Mouse (Mus musculus): ENCODE results near the gene Slc7a5. TPM values are rescaled to one million over a fixed set of nuclear protein-coding genes. Genes with fewer than 3 reads are reported as not detected.

Gene Slc7a5
- polyA plus RNA-seq, 1 experiment from 2014 or later, result 18.7 TPM

GRCm38 (mm10) chr8:121842064-121842955, 65.2 kb downstream of the Slc7a5 start:
- Histone ChIP-seq H3K27me3 (ENCODE audit: control insufficient read depth, insufficient read depth, low read length) (no peaks in the 10 kb centered on the region), H3K27ac (replicated peaks in 1 of 2; ENCODE audit: control insufficient read depth in 1 of 2, insufficient read depth in 1 of 2, low read depth in 2 of 2, low read length in 2 of 2) (no peak overlapping the region), H3K4me2 (ENCODE audit: low read length) (no peak overlapping the region), H3K4me3 (ENCODE audit: control insufficient read depth in 1 of 2, insufficient read depth in 1 of 2, low read depth in 1 of 2, low read length in 2 of 2) (no peak overlapping the region), H3K9ac (ENCODE audit: low read length) (no peak overlapping the region), H3K36me3 (ENCODE audit: control insufficient read depth, insufficient read depth, low read length) (peaks cover 6% of the 10 kb centered on the region; the same call in 1 of the 2 replicates), H3K4me1 (ENCODE audit: control insufficient read depth in 2 of 2, insufficient read depth in 2 of 2, low read length in 2 of 2) (no peaks in the 10 kb centered on the region), H3K9me3 (ENCODE audit: control insufficient read depth, low read length) (no peaks in the 10 kb centered on the region)
- ATAC-seq (ENCODE audit: insufficient number of reproducible peaks, insufficient read depth, low FRiP score, low read depth), result no peak
- WGBS, result 87% methylated on average over 8 of the region's 8 CpGs

- H3K9ac ChIP-seq (ENCODE audit: low read length), result no peak overlapping the region
- H3K9me3 ChIP-seq (ENCODE audit: control insufficient read depth, low read length), result no peaks in the 10 kb centered on the region
- 44% methylated on average over 8 of the region's 8 CpGs for WGBS
- H3K36me3 ChIP-seq (ENCODE audit: control insufficient read depth, insufficient read depth, low read length), result peaks cover 6% of the 10 kb centered on the region; the same call in 1 of the 2 replicates
- ATAC-seq (ENCODE audit: insufficient number of reproducible peaks, insufficient read depth, low FRiP score, low read depth), result no peak
- no peaks in the 10 kb centered on the region for H3K4me1 ChIP-seq (ENCODE audit: control insufficient read depth in 2 of 2, insufficient read depth in 2 of 2, low read length in 2 of 2)
- H3K4me2 ChIP-seq (ENCODE audit: low read length), result no peak overlapping the region
- no peak overlapping the region for H3K27ac ChIP-seq (replicated peaks in 1 of 2; ENCODE audit: control insufficient read depth in 1 of 2, insufficient read depth in 1 of 2, low read depth in 2 of 2, low read length in 2 of 2)
- H3K4me3 ChIP-seq (ENCODE audit: control insufficient read depth in 1 of 2, insufficient read depth in 1 of 2, low read depth in 1 of 2, low read length in 2 of 2), result no peak overlapping the region
- no peaks in the 10 kb centered on the region for H3K27me3 ChIP-seq (ENCODE audit: control insufficient read depth, insufficient read depth, low read length)
Observed at GRCm38 (mm10) chr8:121841242-121841641, 66.3 kb downstream of the Slc7a5 start.

- WGBS, result 11% methylated on average over 6 of the region's 6 CpGs
- no peaks in the 10 kb centered on the region for H3K36me3 ChIP-seq (ENCODE audit: control insufficient read depth, insufficient read depth, low read length)
- no peak overlapping the region for H3K27ac ChIP-seq (replicated peaks in 1 of 2; ENCODE audit: control insufficient read depth in 1 of 2, insufficient read depth in 1 of 2, low read depth in 2 of 2, low read length in 2 of 2)
- peaks cover 10 to 17% of the 10 kb centered on the region in 2 experiments for H3K4me1 ChIP-seq (ENCODE audit: control insufficient read depth in 2 of 2, insufficient read depth in 2 of 2, low read length in 2 of 2)
- H3K27me3 ChIP-seq (ENCODE audit: control insufficient read depth, insufficient read depth, low read length), result no peaks in the 10 kb centered on the region
- H3K9ac ChIP-seq (ENCODE audit: low read length), result no peak overlapping the region
- no peak for ATAC-seq (ENCODE audit: insufficient number of reproducible peaks, insufficient read depth, low FRiP score, low read depth)
- H3K4me3 ChIP-seq (ENCODE audit: control insufficient read depth in 1 of 2, insufficient read depth in 1 of 2, low read depth in 1 of 2, low read length in 2 of 2), result no peak overlapping the region
- no peak overlapping the region for H3K4me2 ChIP-seq (ENCODE audit: low read length)
- H3K9me3 ChIP-seq (ENCODE audit: control insufficient read depth, low read length), result no peaks in the 10 kb centered on the region
Observed at GRCm38 (mm10) chr8:121832503-121832902, 75.0 kb downstream of the Slc7a5 start.

- no peaks in the 10 kb centered on the region for H3K9me3 ChIP-seq (ENCODE audit: control insufficient read depth, low read length)
- no peak overlapping the region for H3K4me3 ChIP-seq (ENCODE audit: control insufficient read depth in 1 of 2, insufficient read depth in 1 of 2, low read depth in 1 of 2, low read length in 2 of 2)
- ATAC-seq (ENCODE audit: insufficient number of reproducible peaks, insufficient read depth, low FRiP score, low read depth), result no peak
- WGBS, result 60% methylated on average over 2 of the region's 2 CpGs
- no peak overlapping the region for H3K4me2 ChIP-seq (ENCODE audit: low read length)
- no peaks in the 10 kb centered on the region for H3K27me3 ChIP-seq (ENCODE audit: control insufficient read depth, insufficient read depth, low read length)
- no peaks in the 10 kb centered on the region for H3K36me3 ChIP-seq (ENCODE audit: control insufficient read depth, insufficient read depth, low read length)
- H3K27ac ChIP-seq (replicated peaks in 1 of 2; ENCODE audit: control insufficient read depth in 1 of 2, insufficient read depth in 1 of 2, low read depth in 2 of 2, low read length in 2 of 2), result no peak overlapping the region
- no peak overlapping the region for H3K9ac ChIP-seq (ENCODE audit: low read length)
- H3K4me1 ChIP-seq (ENCODE audit: control insufficient read depth in 2 of 2, insufficient read depth in 2 of 2, low read length in 2 of 2), result peaks cover 10 to 17% of the 10 kb centered on the region in 2 experiments
Observed at GRCm38 (mm10) chr8:121832061-121832460, 75.4 kb downstream of the Slc7a5 start.

Other genes starting within 250 kb of the Slc7a5 start
- gene Jph3, start 178.1 kb downstream of the Slc7a5 start, polyA plus RNA-seq (2014; fragmentation: Nextera tagmentation; extraction: Ambion mirVana), result 0.15 and 0.18 TPM in 2 replicates
- 20.8 and 20.9 TPM in 2 replicates for gene Klhdc4, start 78.1 kb downstream of the Slc7a5 start, polyA plus RNA-seq (2014; fragmentation: Nextera tagmentation; extraction: Ambion mirVana)
- gene Car5a, start 37.2 kb upstream of the Slc7a5 start, polyA plus RNA-seq (2014; fragmentation: Nextera tagmentation; extraction: Ambion mirVana), result not detected in 2 replicates
- 21.2 and 24.8 TPM in 2 replicates for gene Banp, start 42.1 kb upstream of the Slc7a5 start, polyA plus RNA-seq (2014; fragmentation: Nextera tagmentation; extraction: Ambion mirVana)

Measured in heart, embryonic 14.5 days (tissue).